Mouse (Mus musculus): Measurements from ENCODE around the gene Mrgprf. TPM values are rescaled to one million over a fixed set of nuclear protein-coding genes. Genes with fewer than 3 reads are reported as not detected.
A peak's percentile ranks its signal among the peaks of the same experiment; 100 is the strongest.

Mrgprf gene
- polyA plus RNA-seq (2012; rRNA removed): 46.0 and 52.3 TPM in 2 replicates

DNA sequence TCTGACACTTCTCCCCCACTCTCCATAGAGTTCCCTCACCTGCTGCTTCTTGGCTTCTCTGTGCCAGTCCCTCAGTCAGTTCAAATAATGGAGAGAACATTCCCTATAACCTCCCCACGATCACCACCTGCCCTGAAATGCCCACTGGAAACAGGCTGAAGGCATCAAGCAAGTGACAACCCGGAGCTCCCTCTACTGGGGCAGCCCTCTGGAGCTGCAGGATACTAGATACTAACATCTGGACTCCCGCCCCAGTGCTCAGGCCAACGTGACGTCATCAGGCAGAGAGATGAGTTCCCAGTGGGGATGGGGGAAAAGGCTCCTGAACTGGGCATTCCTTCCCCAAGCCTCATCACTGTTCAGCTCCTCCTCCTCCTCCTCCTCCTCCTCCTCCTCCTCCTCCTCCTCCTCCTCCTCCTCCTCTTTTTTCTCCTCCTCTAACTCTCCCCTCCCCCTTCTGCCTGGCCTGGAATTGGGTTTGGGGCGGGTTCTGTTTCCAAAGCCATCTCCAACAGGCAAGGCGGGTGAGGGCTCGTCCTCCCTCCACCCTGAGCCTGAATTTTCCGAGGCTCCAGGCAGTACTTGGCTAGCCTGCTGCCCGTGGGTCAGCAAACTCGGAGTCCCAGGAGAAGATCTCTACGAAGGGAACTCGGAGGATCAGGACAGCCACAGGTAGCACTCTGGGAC is at the start of gene Mrgprf:
Gene Mrgprf, plus strand, starts transcription at position 508 of the 687 bp plus-strand sequence.
- DNase-seq (ENCODE audit: low spot score): no peak

DNA sequence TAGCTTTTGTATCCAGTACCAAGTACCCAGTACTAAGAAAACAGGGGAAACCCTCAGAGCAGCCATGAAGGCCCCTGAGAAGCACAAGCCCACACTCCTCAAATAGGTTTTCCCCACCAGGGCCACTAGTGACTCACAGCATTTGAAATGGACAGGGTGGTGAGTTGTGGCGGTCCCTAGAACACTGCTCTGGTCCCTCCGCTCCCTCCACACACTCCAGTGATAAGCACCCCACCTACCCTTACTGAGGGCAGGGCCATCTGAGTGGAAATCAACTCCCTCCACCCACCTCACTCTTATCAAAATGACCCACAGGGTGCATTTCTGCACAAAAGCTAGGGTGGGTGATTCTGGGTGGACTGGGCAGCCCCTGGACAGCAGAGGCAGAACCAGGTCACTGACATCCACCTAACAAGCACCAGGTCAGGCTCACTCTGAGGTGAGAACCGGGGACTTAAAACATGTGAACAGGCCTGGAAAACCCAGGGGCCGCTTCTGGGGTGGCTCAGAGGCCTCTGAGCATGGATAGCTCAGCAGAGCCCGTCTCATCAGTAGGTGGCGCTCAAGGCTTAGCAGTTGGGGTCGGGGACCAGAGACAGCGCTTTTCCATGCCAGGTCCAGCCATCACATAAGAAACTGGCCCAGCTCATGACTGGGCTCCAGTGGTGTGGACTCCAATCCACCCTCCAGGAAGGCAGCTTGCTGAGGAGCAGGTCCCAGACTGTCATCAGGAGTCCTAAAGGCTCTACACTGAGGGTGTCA is 47.7 kb upstream of the Mrgprf start:
- DNase-seq (ENCODE audit: low spot score): peak; percentile 63

DNA sequence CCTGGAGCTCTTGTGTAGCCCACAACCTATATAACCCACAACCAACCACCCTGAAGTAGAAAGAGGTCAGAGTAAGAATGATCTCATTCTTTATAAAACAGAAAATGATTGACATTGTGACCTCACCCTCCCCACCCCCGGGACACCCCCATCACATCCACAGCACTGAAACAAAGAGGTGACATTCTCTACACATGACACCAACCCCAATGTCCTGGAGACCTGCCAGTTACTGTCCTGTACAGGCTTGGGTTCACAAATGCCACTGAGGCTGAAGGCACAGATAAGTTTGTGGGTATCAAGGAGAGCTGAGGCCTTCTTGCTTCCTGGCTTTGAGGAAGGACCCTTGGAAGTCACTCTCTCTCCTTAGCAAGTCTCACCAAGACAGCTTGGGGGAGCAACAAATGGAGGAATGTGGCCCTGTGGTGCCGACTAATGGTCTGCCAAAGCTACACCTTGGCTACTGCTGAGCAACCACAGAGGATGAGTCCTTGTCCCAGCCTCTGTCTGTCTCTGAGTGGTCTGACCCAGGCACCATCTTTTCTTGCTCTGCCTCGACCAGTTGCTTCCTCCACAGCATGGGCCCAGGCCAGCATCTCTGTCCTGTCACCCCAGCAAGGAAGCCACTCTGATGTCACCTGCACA is 46.5 kb upstream of the Mrgprf start:
- no peak for DNase-seq (ENCODE audit: low spot score)

DNA sequence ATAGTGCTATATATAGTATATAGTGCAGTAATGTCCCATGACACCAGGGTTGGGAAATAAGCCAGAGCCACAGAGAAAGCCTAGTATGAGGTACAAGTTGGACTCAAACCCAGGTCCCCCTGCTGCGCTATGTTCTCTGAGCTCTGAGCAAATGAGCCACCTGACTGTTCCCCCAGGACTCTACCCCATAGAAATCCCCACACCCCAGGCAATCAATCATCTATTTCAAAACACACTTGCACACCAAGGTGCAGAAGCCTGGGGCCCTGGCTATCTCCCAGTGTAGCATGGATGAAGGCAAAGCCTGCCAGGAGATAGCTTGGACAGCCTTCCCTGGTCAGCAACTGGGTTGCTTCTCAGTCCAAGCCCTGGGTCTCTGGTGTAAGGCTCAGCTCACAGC is 44.5 kb upstream of the Mrgprf start:
- no peak for DNase-seq (ENCODE audit: low spot score)

DNA sequence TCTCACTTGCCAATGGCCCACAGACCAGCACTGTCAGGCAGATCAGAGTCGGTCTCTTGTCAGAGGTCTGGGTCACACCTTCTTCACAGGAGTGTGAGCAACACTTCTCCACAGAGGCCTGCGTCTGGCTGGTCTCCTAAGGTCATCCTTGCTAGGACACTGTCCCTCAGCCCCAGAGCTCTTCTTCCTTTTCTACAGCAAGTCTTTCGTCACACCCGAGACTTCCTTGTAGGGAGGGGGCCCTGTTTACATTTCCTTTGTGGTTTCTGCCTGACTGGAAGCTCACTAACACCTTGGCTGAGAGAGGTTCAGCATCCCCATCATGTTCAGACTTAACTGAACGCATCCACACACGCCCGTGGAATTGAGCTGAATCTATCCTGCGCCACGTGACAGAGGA is 36.4 kb upstream of the Mrgprf start:
- no peak for DNase-seq (ENCODE audit: low spot score)

DNA sequence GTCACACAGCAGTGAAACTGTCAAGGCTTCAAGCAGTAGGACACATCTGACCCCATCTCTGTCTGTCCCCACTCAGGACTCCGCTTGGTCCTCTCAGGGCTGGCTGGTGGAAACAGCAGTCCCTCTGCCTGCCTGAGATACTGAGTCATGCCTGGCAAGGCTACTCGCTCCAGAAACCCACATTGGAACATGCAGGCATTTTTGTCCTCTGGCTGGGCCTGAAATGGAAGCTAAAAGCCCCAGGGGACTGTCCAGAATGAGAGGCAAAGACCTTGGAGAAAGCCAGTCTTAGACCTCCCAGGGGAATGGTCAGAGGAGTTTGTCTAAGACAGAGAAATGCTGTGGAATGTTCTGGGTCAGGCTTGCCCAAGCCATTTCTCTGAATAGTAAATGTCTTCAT is 34.6 kb upstream of the Mrgprf start:
- no peak for DNase-seq (ENCODE audit: low spot score)

DNA sequence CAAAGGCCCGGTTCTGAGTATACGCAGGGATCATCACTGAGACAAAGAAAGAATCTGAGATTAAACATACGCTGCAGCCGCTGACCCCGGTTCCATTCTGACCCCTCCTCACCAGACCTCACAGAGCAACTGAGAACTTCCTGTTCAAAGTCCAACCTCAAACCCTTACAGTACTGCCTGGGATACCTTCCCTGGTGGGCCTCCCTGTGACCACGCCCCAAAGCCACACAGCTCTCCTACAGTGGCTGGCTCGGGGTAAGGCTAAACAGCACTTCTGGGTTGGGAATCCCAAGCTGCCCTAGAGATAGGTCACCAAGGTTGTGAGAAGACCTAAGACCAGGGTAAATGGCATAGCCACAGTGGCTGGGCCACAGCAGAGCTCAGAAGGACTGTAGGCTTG is 31.7 kb upstream of the Mrgprf start:
- DNase-seq (ENCODE audit: low spot score): no peak

DNA sequence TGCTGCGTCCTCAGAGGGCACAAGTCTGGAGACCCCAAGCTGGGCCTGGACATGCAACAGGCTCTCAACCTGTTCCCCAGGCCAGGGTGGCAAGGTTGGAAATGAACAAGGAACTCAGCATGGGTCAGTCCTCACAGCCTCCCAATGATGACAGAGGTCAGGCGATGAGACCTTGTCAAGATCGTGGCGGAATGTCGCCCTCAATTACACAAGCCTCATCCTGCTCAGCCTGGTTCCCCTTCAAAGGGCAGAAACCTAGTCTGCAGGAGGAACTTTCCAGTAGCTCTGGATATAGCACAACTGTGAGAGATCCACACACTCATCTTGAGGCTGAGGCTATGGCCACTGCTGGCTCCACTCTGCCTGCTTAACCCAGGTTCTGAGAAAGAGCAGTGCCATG is 29.7 kb upstream of the Mrgprf start:
- no peak for DNase-seq (ENCODE audit: low spot score)

DNA sequence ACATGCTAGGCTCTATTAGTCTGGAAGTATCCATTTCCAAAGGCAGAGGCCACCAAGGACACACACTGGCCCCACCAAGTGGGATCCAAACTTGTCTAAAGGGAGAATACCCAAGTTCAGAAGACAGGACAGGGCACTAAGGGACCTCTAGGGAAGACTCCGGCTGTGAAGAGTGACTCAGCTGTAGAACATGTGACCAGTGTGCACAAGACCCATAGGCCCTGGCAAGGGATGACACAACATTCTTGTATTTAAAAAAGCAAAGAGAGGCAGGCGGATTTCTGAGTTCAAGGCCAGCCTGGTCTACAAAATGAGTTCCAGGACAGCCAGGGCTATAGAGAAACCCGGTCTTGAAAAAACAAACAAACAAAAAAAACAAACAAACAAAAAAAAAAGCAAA is 25.1 kb upstream of the Mrgprf start:
- DNase-seq (ENCODE audit: low spot score): no peak

DNA sequence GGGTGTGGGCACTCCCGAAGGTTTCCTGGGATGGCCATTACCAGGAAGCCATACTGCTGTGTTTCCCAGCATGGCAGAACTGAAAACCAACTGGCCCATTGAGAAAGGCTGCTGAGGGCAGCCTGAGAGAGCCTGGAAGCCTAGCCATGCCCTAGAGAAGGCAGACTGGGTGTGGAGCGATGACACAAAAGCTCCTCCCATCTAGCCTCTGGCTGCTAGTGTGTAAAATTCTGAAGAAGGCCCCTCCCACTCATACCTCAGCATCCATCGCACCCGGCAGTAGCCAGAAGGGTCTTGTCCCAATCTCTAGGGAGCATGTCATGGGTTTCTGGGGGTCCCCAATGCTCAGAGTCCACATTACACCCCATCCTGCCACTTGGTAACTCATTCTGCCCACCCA is 19.2 kb upstream of the Mrgprf start:
- DNase-seq (ENCODE audit: low spot score): no peak

DNA sequence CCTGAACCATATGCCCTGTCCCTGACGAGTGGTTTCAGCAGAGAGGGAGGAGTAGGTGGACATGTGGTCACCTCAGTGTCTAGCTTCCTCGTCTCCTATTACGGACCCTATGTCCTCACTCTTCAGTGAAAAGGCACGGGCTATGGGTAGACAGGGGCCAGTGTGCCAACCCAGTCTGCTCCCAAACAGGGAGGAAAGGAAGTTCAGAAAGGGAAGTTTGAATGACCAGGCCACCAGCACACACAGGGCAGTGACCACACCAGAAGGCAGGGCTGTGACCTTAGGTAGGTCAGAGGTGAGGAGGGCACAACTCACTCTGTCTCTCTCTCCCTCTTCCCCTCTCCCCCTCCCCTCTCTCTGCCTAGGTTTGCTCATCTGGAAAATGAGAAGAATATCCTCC is 17.6 kb upstream of the Mrgprf start:
- no peak for DNase-seq (ENCODE audit: low spot score)

DNA sequence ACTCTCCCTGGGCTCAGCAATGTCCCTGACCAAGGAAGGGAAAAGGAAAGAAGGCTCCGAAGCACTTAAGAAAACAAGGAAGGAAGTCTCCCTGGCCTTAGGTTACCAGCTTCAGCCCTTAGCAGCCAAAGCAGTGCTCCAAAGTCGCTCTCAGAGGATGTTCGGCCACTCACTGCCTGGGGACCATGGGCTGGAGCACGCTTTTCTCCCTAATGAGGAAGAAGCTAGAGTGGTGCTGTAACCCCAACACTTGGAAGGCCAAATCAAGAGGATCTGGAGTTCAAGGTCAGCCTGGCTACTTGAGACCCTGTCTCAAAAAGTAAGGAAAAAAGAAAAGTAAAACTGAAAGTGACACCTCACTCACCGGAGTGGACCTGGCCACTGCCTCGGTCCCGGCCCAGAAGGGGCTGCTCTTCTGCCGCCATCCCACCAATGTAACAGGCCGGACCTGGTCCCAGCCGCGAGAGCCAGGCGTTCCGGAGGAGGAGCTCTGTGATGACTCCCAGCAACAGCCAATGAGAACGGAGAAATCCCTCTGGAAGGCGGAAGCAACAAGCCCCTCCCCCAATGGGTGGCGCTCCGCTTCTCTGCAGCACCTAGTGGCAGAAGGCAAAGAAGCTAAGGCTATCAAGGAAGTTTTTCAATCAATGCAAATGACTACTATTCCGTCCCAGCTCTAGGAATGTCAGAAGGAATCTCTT is 17.0 kb upstream of the Mrgprf start, which contains the start of gene Tpcn2:
Gene Tpcn2, minus strand, starts transcription at position 525 of the 701 bp plus-strand sequence.
- DNase-seq (ENCODE audit: low spot score): peak; percentile 69

DNA sequence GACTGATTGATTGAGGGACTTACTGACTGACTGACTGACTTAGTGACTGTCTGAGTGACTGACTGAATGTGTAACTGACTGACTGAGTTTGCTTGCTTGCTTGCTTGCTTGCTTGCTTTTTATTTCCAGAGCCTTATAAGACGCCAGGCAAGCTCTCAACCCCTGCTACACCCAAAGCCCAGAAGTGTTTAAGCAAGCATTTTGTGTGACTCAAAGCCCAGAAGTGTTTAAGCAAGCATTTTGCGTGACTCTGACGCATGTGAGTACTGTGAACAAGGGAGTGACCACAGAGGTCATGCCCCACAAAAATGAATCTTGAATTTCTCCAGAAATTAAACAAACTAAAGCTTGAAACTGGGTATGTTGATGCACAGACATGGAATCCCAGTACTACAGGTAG is 16.3 kb upstream of the Mrgprf start:
- DNase-seq (ENCODE audit: low spot score): no peak

DNA sequence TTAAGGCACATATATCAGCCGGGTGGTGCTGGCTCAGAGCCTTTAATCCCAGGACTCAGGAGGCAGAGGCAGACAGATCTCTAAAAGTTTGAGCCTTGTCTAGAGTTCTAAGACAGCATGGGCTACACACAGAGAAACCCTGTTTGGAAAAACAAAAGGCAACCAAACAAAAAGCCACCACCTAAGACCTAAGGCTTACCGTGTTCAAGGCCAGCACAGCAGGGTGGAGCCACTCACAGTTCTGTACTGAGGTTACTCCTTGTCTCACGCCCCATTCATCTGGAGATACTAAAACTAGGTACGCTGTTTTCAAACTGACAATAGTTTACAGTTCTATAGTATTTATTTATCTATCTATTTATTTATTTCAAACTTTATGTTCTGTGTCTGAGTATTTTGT is 15.2 kb upstream of the Mrgprf start:
- no peak for DNase-seq (ENCODE audit: low spot score)

DNA sequence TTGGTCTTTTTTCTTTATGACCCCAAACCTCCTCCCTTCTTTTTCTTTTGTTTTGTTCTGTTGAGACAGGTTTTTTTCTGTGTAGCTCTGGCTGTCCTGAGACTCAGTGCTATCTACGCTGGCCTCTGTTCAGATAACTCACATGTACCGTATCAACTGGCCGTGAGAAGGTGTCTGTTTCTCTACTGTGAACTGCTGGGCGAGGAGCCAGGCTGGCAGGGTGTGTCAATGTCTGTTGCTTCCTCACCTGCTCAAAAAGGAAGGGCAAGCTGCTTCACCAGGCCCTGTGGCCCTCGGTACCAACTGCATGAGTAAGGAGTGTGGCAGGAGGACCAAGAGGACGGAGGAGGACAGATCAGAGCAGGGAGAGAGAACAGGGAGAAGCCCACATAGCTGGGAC is 13.2 kb upstream of the Mrgprf start:
- no peak for DNase-seq (ENCODE audit: low spot score)

DNA sequence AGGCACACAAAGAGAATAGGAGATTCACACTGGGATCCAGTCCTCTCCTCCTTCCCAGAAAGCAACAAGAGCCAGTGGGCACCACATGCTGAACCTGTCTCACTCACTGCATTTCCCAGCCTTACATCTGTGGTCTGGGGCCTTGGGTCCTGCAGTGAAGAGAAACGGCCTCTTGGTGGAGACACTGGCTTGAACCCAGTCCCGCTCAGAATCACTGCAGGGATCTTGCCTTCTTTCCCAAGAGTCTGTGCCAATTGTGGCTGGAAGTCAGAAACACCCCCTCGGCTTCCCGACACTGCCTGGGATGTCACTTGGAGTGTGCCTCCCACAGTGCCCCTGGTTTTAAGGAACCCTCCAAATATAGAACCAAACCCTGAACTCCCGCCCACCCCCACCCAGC is 11.3 kb upstream of the Mrgprf start:
- no peak for DNase-seq (ENCODE audit: low spot score)

DNA sequence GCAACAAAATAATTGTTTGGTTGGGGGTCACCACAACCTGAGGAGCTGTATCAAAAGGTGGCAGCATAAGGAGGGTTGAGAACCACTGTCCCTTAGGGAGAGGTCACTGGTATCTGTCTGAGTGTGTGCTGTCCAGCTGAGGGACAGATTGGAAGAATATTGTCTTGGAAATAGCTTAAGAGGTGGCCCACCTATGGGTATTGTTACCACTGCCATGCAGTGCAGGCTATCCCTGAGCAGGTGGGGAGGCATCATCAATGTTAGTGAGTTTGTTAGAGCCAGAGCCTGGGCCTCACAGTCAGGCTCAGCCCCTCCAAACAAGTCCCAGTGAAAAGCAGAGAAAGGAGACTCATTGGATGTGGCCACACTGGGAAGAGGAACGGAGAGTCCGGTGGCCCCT is 8.8 kb upstream of the Mrgprf start:
- DNase-seq (ENCODE audit: low spot score): no peak

DNA sequence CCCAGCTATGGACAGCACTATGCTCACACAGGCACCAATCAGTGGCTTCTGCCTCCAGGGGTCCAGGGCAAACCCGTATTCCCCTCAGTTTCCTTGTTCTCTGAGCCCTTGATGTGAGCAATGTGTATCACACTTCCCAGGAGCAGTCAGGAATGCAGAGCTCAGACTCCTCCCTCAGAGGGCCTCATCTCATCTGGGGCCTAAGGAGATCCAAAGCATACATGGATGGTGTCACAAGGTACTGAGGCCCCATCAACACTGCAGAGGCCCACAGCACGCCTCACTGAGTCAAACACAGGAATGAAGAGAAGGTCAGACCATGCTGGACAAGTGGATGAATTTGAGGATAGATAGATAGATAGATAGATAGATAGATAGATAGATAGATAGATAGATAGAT is 7.9 kb upstream of the Mrgprf start:
- no peak for DNase-seq (ENCODE audit: low spot score)

DNA sequence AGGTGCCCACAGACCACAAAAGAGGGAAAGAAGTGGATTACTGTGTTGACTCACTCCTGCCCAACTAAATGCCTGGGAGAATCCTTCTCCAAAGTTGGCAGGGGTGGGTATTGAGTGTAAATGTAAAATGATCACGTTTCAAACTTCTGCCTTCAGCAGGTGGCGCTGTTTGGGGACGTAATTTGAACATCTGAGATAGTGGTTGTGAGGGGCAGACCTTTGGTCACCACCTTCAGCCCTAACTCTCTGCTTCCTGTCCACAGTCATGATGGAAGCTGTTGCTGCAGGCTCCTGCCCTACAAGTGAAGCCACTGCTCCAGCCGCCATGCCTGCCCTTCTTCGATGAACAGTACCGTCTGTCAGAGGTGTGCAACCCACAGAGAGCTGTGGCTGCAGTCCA is 6.8 kb upstream of the Mrgprf start:
- DNase-seq (ENCODE audit: low spot score): no peak

DNA sequence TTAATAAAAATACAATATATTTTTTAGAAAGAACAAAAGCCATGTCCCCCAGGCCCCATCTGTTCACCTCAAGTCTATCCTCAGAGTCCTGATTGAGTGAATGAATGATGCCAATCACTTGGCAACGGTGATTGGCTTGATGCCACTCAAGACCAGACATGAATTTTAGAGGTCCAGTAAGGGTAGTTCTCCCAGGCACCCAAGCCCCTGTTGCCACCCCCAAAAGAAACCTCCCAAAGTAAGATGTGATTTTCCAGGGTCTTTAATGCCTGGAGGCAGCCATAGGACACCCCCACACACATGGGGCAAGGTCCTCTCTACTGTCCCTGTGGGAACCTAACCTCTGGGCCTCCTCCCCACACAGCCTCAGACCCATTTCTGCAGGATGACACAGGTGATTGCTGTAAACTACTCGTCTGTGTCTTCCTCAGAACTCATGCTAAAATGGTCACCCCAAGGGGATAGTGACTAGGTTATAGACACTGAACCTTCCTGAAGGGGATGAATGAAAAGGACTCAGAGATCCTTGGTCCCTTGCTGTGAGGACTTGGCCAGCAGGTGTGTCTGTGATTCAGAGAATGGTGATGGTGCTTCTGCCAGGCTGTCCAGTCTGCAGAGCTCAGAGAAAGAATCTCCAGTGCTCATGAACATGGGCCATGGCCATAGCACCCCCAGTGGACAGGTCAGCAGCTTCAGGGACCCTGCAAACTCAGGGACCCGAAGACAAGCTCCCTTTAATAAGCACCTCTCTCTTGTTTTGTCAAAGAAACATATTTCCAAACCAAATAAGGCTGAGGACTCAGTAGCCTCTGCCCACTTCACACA is 1.8 kb upstream of the Mrgprf start:
- no peak for DNase-seq (ENCODE audit: low spot score)

DNA sequence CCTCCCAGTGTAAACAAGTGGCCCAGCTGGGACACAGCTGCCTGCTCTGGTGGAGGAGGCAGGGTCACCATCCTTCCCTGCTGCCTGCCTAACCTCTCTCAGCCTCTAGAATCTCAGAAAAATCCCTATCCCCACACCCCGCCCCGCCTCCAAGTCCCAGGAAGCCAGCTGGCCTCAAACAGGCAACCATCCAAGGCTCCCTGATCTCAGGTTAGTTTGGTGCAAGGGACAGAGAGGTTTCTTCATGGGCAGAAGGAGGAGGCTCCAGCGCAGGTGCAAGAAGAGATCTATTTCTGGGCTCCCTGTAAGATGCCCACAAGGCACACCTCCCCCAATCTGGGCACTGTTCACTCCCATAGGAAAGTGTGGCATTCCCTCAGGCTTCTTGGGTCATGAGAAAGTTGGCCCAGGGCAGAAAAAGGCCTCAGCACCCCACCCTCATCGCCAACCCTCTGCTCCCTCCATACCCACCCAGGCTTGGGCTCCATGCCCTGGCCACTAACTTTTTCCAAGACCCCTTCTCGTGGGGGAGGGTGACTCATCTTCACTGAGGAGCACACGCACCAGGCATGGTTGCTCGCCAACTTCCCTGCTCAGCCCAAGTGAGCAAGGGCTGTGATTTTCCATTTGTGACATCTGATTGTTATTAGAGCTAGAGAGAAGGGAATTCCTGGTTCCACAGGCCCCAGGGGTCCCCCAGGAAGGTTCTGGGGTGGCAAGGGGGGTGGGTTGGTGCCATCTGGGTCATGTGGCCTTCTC is 887 bp upstream of the Mrgprf start:
- DNase-seq (ENCODE audit: low spot score): no peak
